Mouse (Mus musculus) heart, embryonic 13.5 days (tissue): ENCODE measurements around the gene H3f3a. TPM values are rescaled to one million over a fixed set of nuclear protein-coding genes. Genes with fewer than 3 reads are reported as not detected.

Source experiments
- ATAC-seq: fragments of 200-750 bp; cut with Nextera tagmentation; 2 replicates; pipeline ENCODE4 v1.8.0; 2017; ENCODE audit warnings: moderate TSS enrichment; ENCODE audit not compliant: insufficient number of reproducible peaks, low FRiP score, low TSS enrichment; ENCODE audit errors: extremely low read depth
- H3K27ac ChIP-seq: fragments of 300-500 bp; sonication (generic); replicated peaks from 2 replicates; pipeline ENCODE4 v1.5.1; 2015; ENCODE audit warnings: moderate library complexity, mild to moderate bottlenecking, inconsistent platforms
- H3K27me3 ChIP-seq: fragments of 300-500 bp; sonication (generic); replicated peaks from 2 replicates; pipeline ENCODE4 v1.6.1; 2015; ENCODE audit warnings: mild to moderate bottlenecking, inconsistent platforms
- H3K36me3 ChIP-seq: fragments of 300-500 bp; sonication (generic); 2 replicates; pipeline ENCODE4 v1.6.1; 2015; ENCODE audit warnings: mild to moderate bottlenecking, inconsistent platforms
- H3K4me1 ChIP-seq: fragments of 300-500 bp; sonication (generic); 2 replicates; pipeline ENCODE4 v1.6.1; 2015; ENCODE audit warnings: inconsistent platforms
- H3K4me2 ChIP-seq: fragments of 300-500 bp; sonication (generic); 2 replicates; pipeline ENCODE4 v1.6.1; 2015; ENCODE audit warnings: inconsistent platforms, mild to moderate bottlenecking, moderate library complexity
- H3K4me3 ChIP-seq: fragments of 300-500 bp; sonication (generic); 2 replicates; pipeline ENCODE4 v1.5.1; 2015; ENCODE audit warnings: moderate library complexity, mild to moderate bottlenecking, inconsistent platforms
- H3K9ac ChIP-seq: fragments of 300-500 bp; sonication (generic); 2 replicates; pipeline ENCODE4 v1.6.1; 2015; ENCODE audit warnings: inconsistent platforms, mild to moderate bottlenecking, moderate library complexity
- H3K9me3 ChIP-seq: fragments of 300-500 bp; sonication (generic); 2 replicates; pipeline ENCODE4 v1.6.1; 2016; ENCODE audit warnings: inconsistent platforms
- WGBS: fragments of 180-500 bp; shearing (Covaris S2); methylation state at CpG from one replicate; pipeline ENCODE4 v1.1.7; 2015; ENCODE audit warnings: mixed read lengths; 5-methylcytosine and 5-hydroxymethylcytosine counted together
- polyA plus RNA-seq: library from polyadenylated mRNA; unstranded; fragments of >200 nt; fragmentation: Nextera tagmentation; extraction: Ambion mirVana; gene quantifications from 2 replicates; pipeline ENCODE4 v1.2.1, GENCODE M21; 2015

The H3f3a gene
- polyA plus RNA-seq, 1 experiment from 2014 or later: 1,623 TPM

DNA sequence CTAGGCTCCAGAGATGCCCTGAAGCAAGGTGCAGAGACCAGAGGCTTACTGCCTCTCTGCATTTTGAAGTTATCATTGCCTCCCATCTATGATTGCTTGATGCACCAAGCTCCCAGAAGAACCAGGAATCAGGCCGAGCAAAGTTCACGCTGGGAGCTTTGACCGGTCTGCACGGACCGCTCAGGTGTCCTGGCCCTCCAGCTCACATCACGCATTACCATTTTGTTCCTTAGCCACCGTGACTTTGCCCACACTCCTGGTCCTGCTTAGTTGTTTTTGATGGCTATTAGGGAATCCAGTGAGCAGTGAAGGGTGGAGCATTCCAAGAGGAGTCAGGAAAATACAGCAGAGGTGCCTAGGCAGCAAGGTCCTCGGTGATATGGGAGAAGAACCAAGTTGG lies 33.5 kb downstream of the H3f3a start:
- 86% methylated on average over 8 of the region's 8 CpGs for WGBS

DNA sequence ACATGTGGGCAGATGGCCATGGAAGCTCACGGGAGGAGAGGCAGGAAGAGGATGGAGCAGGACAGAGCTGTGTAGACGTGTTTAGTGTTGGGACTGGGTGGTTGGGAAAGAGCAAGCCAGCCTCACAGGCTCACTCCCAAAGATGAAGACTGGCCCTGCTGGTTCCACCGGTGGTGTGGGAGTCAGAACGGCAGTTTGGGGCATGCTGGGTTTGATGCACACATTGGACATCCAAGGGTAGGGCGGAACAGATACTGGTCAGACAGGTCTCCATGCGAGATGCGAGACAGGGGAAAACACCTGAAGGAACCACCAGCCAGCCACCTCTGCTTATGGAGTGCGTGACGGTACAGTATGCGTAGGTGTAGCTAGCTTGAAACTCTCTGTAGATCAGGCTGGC lies 34.8 kb downstream of the H3f3a start:
- 82% methylated on average over 10 of the region's 10 CpGs for WGBS
- no peak for ATAC-seq
- H3K36me3 ChIP-seq: no peaks in the 10 kb centered on the region
- H3K9ac ChIP-seq: no peak overlapping the region
- H3K4me3 ChIP-seq: peak overlapping the region; percentile 78
- H3K27me3 ChIP-seq: no peaks in the 10 kb centered on the region
- peaks cover 4% of the 10 kb centered on the region; the same call in 1 of the 2 replicates for H3K9me3 ChIP-seq
- peak overlapping the region; percentile 88 for H3K4me2 ChIP-seq
- H3K4me1 ChIP-seq: peaks cover 28% of the 10 kb centered on the region
- no peak overlapping the region for H3K27ac ChIP-seq

More for the DNA sequence above, 33.5 kb downstream of the H3f3a start:
- Histone ChIP-seq H3K4me3 (no peak overlapping the region), H3K9me3 (no peaks in the 10 kb centered on the region), H3K4me1 (peaks cover 26% of the 10 kb centered on the region), H3K36me3 (no peaks in the 10 kb centered on the region), H3K27me3 (no peaks in the 10 kb centered on the region), H3K9ac (no peak overlapping the region), H3K27ac (no peak overlapping the region), H3K4me2 (no peak overlapping the region)
- no peak for ATAC-seq

DNA sequence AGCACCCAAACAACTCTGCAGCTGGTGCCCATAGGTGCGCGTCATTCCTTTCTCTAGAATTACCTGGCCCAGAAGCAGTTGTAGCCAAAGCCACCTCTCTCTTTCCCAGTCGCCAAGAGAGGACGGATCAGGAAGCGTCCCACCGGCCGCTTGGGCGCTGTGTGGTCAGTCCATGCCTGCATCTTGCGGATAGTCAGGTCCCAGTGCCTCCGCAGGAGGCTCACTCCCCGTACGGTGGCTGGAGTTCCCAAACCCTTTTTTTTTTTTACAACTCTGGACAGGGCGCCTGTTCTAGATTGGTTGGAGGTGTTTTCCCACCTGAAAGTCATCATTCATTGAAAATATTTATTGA lies 35.4 kb downstream of the H3f3a start:
- Histone ChIP-seq H3K9ac (peak overlapping the region; percentile 94), H3K4me3 (peak overlapping the region; percentile 78), H3K27me3 (no peaks in the 10 kb centered on the region), H3K27ac (peak overlapping the region; percentile 98), H3K9me3 (peaks cover 4% of the 10 kb centered on the region; the same call in 1 of the 2 replicates), H3K4me1 (peaks cover 28% of the 10 kb centered on the region), H3K4me2 (peak overlapping the region; percentile 88), H3K36me3 (no peaks in the 10 kb centered on the region)
- WGBS: under 1% methylated on average over 13 of the region's 13 CpGs
- ATAC-seq: 0 out of 2 replicates have a peak, but pooled peaks have one; percentile 11

DNA sequence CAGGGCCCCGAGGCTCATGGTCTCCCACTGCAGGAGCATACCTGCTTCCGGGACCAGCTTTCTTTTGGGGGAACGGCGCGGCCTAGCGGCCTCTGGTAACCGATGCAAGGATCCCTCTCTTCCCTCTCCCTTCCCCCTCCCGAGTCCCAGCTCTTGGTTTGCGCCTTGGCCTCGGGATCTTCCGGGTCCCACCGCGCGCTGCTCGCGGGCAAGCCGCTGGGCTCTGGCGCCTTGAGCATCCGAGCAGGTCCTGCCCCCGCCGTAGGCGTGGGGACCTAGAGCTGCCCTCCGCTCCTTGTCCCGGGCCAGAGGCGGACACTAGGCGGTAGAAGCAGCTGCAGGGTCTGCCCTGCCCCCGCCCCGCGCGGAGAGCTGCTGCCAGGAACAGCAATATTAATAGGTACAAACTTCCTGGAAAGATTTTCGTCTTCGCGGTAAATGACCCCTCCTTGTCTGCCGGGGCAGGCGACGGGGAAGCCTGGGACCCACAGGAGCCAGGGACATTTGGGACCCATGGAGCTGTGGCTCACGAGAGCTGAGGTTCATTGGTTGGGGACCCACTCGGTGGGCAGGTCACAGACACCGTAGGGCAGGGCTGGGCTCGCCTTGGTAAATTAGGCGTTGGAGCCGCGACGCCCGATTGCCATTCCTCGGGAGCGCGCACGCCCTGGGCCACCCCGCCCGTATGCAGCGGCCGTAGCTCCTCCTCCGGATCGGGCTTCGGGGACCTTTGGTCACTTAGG lies 35.9 kb downstream of the H3f3a start:
- Histone ChIP-seq H3K4me3 (peak overlapping the region; percentile 78), H3K4me2 (peak overlapping the region; percentile 88), H3K27ac (peak overlapping the region; percentile 98), H3K9ac (peak overlapping the region; percentile 94), H3K9me3 (peaks cover 4% of the 10 kb centered on the region; the same call in 1 of the 2 replicates), H3K36me3 (no peaks in the 10 kb centered on the region), H3K4me1 (peaks cover 22% of the 10 kb centered on the region), H3K27me3 (no peaks in the 10 kb centered on the region)
- ATAC-seq: peak; percentile 60
- under 1% methylated on average over 56 of the region's 56 CpGs for WGBS

DNA sequence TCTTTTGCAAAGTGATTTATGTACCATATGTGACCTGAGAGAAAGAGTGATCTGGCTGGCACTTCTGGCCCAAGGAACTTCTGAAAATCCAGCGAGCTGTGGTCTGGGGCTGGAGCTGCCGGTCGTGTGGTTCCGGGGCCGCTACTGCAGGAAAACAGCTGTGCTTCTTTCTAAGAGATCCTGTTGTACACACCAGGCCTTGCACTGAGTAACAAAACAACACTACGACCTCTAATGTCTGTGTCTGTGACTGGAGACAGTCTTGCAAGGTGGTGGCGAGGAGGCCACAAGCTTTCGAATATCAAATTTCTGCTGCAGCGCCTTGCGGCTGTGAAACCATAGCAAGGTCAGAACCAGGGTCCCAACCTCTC lies 36.5 kb downstream of the H3f3a start:
- H3K27ac ChIP-seq: peak overlapping the region; percentile 98

DNA sequence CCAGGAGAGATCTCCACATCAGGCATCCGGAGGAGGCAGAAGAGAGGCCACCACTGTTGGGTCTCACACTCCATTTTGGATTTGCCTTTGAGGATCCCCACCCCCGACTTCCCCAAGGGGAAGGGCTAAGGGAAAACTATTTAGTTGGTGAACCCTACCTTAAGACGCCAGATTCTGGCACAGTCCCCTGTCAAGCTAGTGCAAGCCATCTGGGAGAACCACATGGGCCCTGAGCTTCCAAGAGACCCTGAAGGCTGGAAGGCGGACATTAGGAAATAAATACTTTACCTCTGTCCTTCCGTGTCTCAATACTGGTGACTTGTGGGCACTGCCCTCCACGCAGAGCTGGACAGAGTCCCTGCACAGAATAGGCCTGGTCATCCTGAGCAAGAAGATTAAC lies 37.2 kb downstream of the H3f3a start:
- H3K9ac ChIP-seq: peak overlapping the region; percentile 28

More for the DNA sequence above, 36.5 kb downstream of the H3f3a start:
- Histone ChIP-seq H3K36me3 (no peaks in the 10 kb centered on the region), H3K4me3 (peak overlapping the region; percentile 78), H3K9ac (peak overlapping the region; percentile 94), H3K4me2 (peak overlapping the region; percentile 88), H3K27me3 (no peaks in the 10 kb centered on the region), H3K9me3 (peaks cover 4% of the 10 kb centered on the region; the same call in 1 of the 2 replicates), H3K4me1 (peaks cover 22% of the 10 kb centered on the region)
- no peak for ATAC-seq
- 13% methylated on average over 10 of the region's 10 CpGs for WGBS

DNA sequence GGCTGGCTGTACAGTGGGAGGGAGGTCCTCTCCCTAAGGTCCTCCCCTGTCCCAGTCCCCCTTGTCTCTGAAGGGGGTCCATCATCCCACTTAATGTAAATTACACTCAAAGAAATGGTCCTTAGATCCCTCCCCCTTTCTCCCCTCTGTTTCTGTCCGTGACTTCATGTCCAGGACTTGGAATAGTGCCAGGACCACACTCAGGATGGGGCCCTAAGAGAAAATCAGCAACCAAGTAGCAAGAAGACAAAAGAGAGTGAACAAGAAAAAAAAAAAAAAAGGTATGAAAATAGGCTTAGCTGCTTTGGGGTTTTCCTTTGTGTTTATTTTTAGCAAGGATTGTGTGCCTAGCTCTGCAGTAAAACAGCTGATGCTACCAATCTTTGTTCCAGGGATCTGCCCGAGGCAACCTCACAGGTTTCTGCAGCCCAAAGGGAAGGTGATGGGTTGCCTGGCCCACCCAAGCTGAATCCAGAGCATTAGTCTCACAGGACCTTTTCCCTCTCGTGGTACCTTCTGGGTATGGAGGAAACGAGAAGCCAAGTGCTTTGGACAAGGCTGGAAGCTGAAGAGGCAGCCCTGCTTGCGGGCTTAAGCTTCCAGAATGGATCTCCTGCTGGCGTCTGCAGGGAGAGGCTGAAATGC lies 37.8 kb downstream of the H3f3a start:
- Histone ChIP-seq H3K27ac (peak overlapping the region; percentile 60), H3K9ac (peak overlapping the region; percentile 28)

More for the DNA sequence above, 37.2 kb downstream of the H3f3a start:
- Histone ChIP-seq H3K36me3 (no peaks in the 10 kb centered on the region), H3K4me1 (peaks cover 22% of the 10 kb centered on the region), H3K27me3 (no peaks in the 10 kb centered on the region), H3K4me2 (peak overlapping the region; percentile 30; the same call in 1 of the 2 replicates), H3K9me3 (peaks cover 4% of the 10 kb centered on the region; the same call in 1 of the 2 replicates), H3K27ac (peak overlapping the region; percentile 60), H3K4me3 (no peak overlapping the region)
- no peak for ATAC-seq
- 77% methylated on average over 6 of the region's 6 CpGs for WGBS

DNA sequence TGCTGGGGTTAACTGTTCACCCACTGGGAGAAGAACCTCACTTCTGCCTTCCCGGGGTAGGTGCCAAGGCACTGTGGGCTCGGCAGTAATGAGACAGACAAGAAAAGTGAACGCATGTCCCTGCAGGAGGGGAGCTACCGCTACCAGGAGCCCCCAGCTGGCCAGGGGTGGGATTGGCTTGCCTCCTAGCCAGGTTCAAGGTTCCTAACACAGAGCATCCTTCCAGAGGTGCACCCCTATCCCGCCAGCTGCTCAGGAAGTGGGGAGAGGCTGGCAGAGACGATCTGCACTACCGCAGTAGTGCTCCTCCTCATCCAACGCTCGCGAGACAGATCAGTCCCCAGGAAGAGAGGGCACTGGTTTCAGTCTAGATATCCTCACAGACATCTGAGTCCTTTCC lies 38.4 kb downstream of the H3f3a start:
- ATAC-seq: no peak
- no peak overlapping the region for H3K4me2 ChIP-seq
- H3K4me3 ChIP-seq: no peak overlapping the region
- peak overlapping the region; percentile 28 for H3K9ac ChIP-seq
- 74% methylated on average over 10 of the region's 10 CpGs for WGBS
- H3K27ac ChIP-seq: 0 out of 2 replicates have a peak overlapping the region, but pooled peaks have one; percentile 60
- no peaks in the 10 kb centered on the region for H3K27me3 ChIP-seq
- H3K36me3 ChIP-seq: no peaks in the 10 kb centered on the region
- H3K4me1 ChIP-seq: peaks cover 22% of the 10 kb centered on the region
- peaks cover 4% of the 10 kb centered on the region; the same call in 1 of the 2 replicates for H3K9me3 ChIP-seq

More for the DNA sequence above, 37.8 kb downstream of the H3f3a start:
- H3K9me3 ChIP-seq: peaks cover 4% of the 10 kb centered on the region; the same call in 1 of the 2 replicates
- peak overlapping the region; percentile 30; the same call in 1 of the 2 replicates for H3K4me2 ChIP-seq
- H3K36me3 ChIP-seq: no peaks in the 10 kb centered on the region
- no peak overlapping the region for H3K4me3 ChIP-seq
- WGBS: 45% methylated on average over 6 of the region's 6 CpGs
- ATAC-seq: no peak
- H3K4me1 ChIP-seq: peaks cover 22% of the 10 kb centered on the region
- H3K27me3 ChIP-seq: no peaks in the 10 kb centered on the region

DNA sequence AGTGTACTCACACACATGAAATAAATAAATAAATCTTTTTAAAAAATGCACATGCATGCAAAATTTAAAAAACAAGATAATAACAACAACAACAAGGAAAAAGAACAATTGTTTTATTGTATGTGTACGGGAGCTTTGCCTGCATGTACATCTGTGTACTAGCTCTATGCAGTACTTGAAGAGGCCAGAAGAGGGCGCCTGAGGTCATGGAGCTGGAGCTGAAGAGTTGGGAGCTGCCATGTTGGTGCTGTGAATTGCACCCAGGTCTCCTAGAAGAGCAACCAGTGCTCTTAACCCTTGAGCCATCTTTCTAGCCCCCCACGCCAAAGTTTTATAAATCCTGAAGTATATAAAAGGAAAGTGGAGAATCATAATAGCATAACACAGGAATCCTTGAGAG lies 39.1 kb downstream of the H3f3a start:
- H3K4me3 ChIP-seq: no peak overlapping the region
- no peaks in the 10 kb centered on the region for H3K27me3 ChIP-seq
- peaks cover 22% of the 10 kb centered on the region for H3K4me1 ChIP-seq
- no peak overlapping the region for H3K4me2 ChIP-seq
- no peak overlapping the region for H3K9ac ChIP-seq
- H3K27ac ChIP-seq: no peak overlapping the region
- 63% methylated on average over 3 of the region's 3 CpGs for WGBS
- no peak for ATAC-seq
- no peaks in the 10 kb centered on the region for H3K36me3 ChIP-seq
- H3K9me3 ChIP-seq: peaks cover 4% of the 10 kb centered on the region; the same call in 1 of the 2 replicates

DNA sequence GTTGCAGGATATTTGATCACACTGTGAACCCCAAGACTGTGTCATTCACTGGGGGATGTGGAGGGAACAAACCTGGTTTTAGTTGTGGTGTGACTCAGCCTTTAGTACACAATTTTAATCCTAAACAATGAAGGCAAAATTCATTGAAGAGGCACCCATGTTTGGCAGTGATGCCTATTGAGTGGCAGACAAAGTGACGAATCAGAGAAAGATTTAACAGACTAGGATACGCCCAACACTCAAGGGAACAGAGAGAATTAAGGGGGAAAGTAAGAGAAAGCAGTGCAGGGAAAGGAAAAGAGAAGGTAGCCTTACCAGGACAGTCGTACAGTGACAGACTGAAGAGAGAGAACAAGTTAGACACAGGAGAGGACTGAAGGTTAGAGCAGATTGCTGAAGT lies 41.5 kb downstream of the H3f3a start:
- Histone ChIP-seq H3K36me3 (no peaks in the 10 kb centered on the region), H3K27me3 (no peaks in the 10 kb centered on the region), H3K27ac (no peak overlapping the region), H3K9me3 (peaks cover 4% of the 10 kb centered on the region; the same call in 1 of the 2 replicates), H3K9ac (no peak overlapping the region), H3K4me3 (no peak overlapping the region), H3K4me2 (no peak overlapping the region), H3K4me1 (peaks cover 36% of the 10 kb centered on the region)
- ATAC-seq: no peak
- 84% methylated on average over 3 of the region's 3 CpGs for WGBS

DNA sequence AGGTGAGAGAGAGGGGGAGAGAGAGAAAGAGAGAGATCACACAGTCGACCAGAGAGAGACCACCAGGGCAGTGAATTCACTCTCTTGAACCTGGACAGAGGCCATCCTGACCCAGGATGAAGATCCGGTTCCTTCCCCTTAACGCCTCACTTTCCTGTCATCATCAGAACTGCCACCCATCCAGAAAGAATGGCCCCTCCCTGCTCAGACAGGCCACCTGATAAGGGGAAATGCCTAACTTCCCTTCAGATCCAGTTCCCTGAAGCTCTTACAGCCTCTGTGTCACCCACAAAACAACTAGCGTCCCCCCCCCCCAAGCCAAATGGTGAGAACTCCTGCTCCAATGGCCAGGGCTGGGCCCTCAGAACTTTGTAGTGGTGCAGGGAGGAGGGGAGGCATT lies 42.0 kb downstream of the H3f3a start:
- Histone ChIP-seq H3K27me3 (no peaks in the 10 kb centered on the region), H3K4me1 (peaks cover 35% of the 10 kb centered on the region), H3K36me3 (no peaks in the 10 kb centered on the region), H3K4me3 (no peak overlapping the region), H3K4me2 (no peak overlapping the region), H3K9ac (0 out of 2 replicates have a peak overlapping the region, but pooled peaks have one; percentile 1), H3K27ac (no peak overlapping the region), H3K9me3 (peaks cover 4% of the 10 kb centered on the region; the same call in 1 of the 2 replicates)
- ATAC-seq: no peak
- 31% methylated on average over 4 of the region's 4 CpGs for WGBS
